Mouse (Mus musculus) MEL (cell line): Measurements from ENCODE around the gene Rbp2. TPM values are rescaled to one million over a fixed set of nuclear protein-coding genes. Genes with fewer than 3 reads are reported as not detected.

Source experiments
- DNase-seq: peaks from one replicate; pipeline ENCODE4 v3.0.0; 2011; ENCODE audit warnings: low read depth, low spot score
- H3K27ac ChIP-seq: 2 replicates; pipeline ENCODE4 v1.5.1; 2012; ENCODE audit warnings: low read depth, mild to moderate bottlenecking, control low read depth, low read length, moderate library complexity; ENCODE audit not compliant: control insufficient read depth
- H3K27me3 ChIP-seq, 2 experiments: fragments of 150-350 bp in 1 of 2; sonication (generic) in 1 of 2; 2 replicates each; pipeline ENCODE4 v1.6.1; 2012; ENCODE audit warnings: low read length in 2 of 2, mild to moderate bottlenecking in 2 of 2, improper control_type of control experiment in 1 of 2, moderate library complexity in 1 of 2; ENCODE audit not compliant: insufficient read depth in 2 of 2, control insufficient read depth in 1 of 2
- H3K36me3 ChIP-seq, 2 experiments: 2 replicates each; pipeline ENCODE4 v1.6.1; 2012 to 2014; ENCODE audit warnings: low read length in 2 of 2, improper control_type of control experiment in 1 of 2, inconsistent platforms in 1 of 2, mild to moderate bottlenecking in 1 of 2; ENCODE audit not compliant: insufficient read depth in 2 of 2, control insufficient read depth in 1 of 2
- H3K4me1 ChIP-seq, 2 experiments: fragments of 150-350 bp in 1 of 2; sonication (generic) in 1 of 2; 2 replicates each; pipeline ENCODE4 v1.6.1; 2012; ENCODE audit warnings: low read length in 2 of 2, improper control_type of control experiment in 1 of 2, mild to moderate bottlenecking in 1 of 2; ENCODE audit not compliant: insufficient read depth in 2 of 2, control insufficient read depth in 1 of 2
- H3K4me3 ChIP-seq, 2 experiments: fragments of 150-350 bp in 1 of 2; sonication (generic) in 1 of 2; 2 replicates each; pipeline ENCODE4 v1.5.1; 2012; ENCODE audit warnings: low read depth in 2 of 2, low read length in 2 of 2, mild to moderate bottlenecking in 2 of 2, moderate library complexity in 2 of 2, control low read depth in 1 of 2, improper control_type of control experiment in 1 of 2; ENCODE audit not compliant: control insufficient read depth in 1 of 2, insufficient read depth in 1 of 2
- H3K79me2 ChIP-seq: 2 replicates; pipeline ENCODE4 v1.6.1; 2012; ENCODE audit warnings: mild to moderate bottlenecking, low read length, moderate library complexity; ENCODE audit not compliant: control insufficient read depth, poor library complexity, insufficient read depth
- H3K9ac ChIP-seq: 2 replicates; pipeline ENCODE4 v1.6.1; 2012; ENCODE audit warnings: low read depth, mild to moderate bottlenecking, control low read depth, low read length, moderate library complexity; ENCODE audit not compliant: control insufficient read depth, poor library complexity, severe bottlenecking
- H3K9me3 ChIP-seq: fragments of 150-350 bp; sonication (generic); replicated peaks from 2 replicates; pipeline ENCODE4 v1.6.1; 2012; ENCODE audit warnings: mild to moderate bottlenecking, low read length, improper control_type of control experiment, moderate library complexity; ENCODE audit not compliant: insufficient read depth
- BHLHE40 ChIP-seq: IDR thresholded peaks from 2 replicates; pipeline ENCODE4 v1.6.1; 2012; ENCODE audit warnings: low read depth, mild to moderate bottlenecking, inconsistent platforms, low read length, improper control_type of control experiment, borderline replicate concordance
- E2F4 ChIP-seq: IDR thresholded peaks from 2 replicates; pipeline ENCODE4 v1.6.1; 2011; ENCODE audit warnings: low read depth, low read length, improper control_type of control experiment, borderline replicate concordance
- ELF1 ChIP-seq: IDR thresholded peaks from 2 replicates; pipeline ENCODE4 v1.6.1; 2014; ENCODE audit warnings: low read depth, mild to moderate bottlenecking, inconsistent platforms, low read length, improper control_type of control experiment, moderate library complexity
- EP300 ChIP-seq, 2 experiments: IDR thresholded peaks; 2 replicates each; pipeline ENCODE4 v1.6.1; 2011; ENCODE audit warnings: improper control_type of control experiment in 2 of 2, low read length in 2 of 2, low read depth in 1 of 2, mild to moderate bottlenecking in 1 of 2
- ETS1 ChIP-seq: IDR thresholded peaks from 2 replicates; pipeline ENCODE4 v1.6.1; 2012; ENCODE audit warnings: low read depth, mild to moderate bottlenecking, inconsistent platforms, low read length, improper control_type of control experiment, moderate library complexity
- GABPA ChIP-seq: IDR thresholded peaks from 2 replicates; pipeline ENCODE4 v1.6.1; 2012; ENCODE audit warnings: low read depth, mild to moderate bottlenecking, inconsistent platforms, low read length, improper control_type of control experiment, moderate library complexity
- GATA1 ChIP-seq: IDR thresholded peaks from 2 replicates; pipeline ENCODE4 v1.6.1; 2011; ENCODE audit warnings: low read depth, low read length, improper control_type of control experiment
- HCFC1 ChIP-seq: IDR thresholded peaks from 2 replicates; pipeline ENCODE4 v1.6.1; 2012; ENCODE audit warnings: low read depth, mild to moderate bottlenecking, inconsistent platforms, low read length, improper control_type of control experiment, moderate library complexity
- KAT2A ChIP-seq: conservative IDR thresholded peaks from 2 replicates; pipeline ENCODE4 v1.6.1; 2012; ENCODE audit warnings: low read depth, low read length, improper control_type of control experiment, inconsistent platforms
- MAFK ChIP-seq: IDR thresholded peaks from 2 replicates; pipeline ENCODE4 v1.6.1; 2011; ENCODE audit warnings: low read depth, mild to moderate bottlenecking, low read length, improper control_type of control experiment, borderline replicate concordance
- MAZ ChIP-seq: IDR thresholded peaks from 2 replicates; pipeline ENCODE4 v1.6.1; 2012; ENCODE audit warnings: low read depth, mild to moderate bottlenecking, inconsistent platforms, low read length, improper control_type of control experiment
- MYB ChIP-seq: IDR thresholded peaks from 2 replicates; pipeline ENCODE4 v1.6.1; 2011; ENCODE audit warnings: mild to moderate bottlenecking, low read depth, low read length, improper control_type of control experiment
- MYC ChIP-seq: IDR thresholded peaks from 2 replicates; pipeline ENCODE4 v1.6.1; 2011; ENCODE audit warnings: low read depth, mild to moderate bottlenecking, low read length, improper control_type of control experiment, moderate library complexity
- NRF1 ChIP-seq: IDR thresholded peaks from 2 replicates; pipeline ENCODE4 v1.6.1; 2014; ENCODE audit warnings: low read depth, mild to moderate bottlenecking, inconsistent platforms, low read length, improper control_type of control experiment, moderate library complexity; ENCODE audit not compliant: poor library complexity, insufficient read depth, severe bottlenecking
- POLR2A ChIP-seq, 2 experiments: IDR thresholded peaks; 2 replicates each; pipeline ENCODE4 v1.6.1; 2011 to 2012; ENCODE audit warnings: low read length in 2 of 2, mild to moderate bottlenecking in 2 of 2, control low read depth in 1 of 2, improper control_type of control experiment in 1 of 2, low read depth in 1 of 2, moderate library complexity in 1 of 2; ENCODE audit not compliant: control insufficient read depth in 1 of 2, insufficient read depth in 1 of 2, poor library complexity in 1 of 2
- POLR2AphosphoS5 ChIP-seq: IDR thresholded peaks from 2 replicates; pipeline ENCODE4 v1.6.1; 2012; ENCODE audit warnings: low read depth, borderline replicate concordance, mild to moderate bottlenecking, inconsistent platforms, low read length, moderate library complexity, mixed read lengths
- RCOR1 ChIP-seq: IDR thresholded peaks from 2 replicates; pipeline ENCODE4 v1.6.1; 2012; ENCODE audit warnings: low read depth, mild to moderate bottlenecking, inconsistent platforms, low read length, improper control_type of control experiment
- TAL1 ChIP-seq: IDR thresholded peaks from 2 replicates; pipeline ENCODE4 v1.6.1; 2012; ENCODE audit warnings: mild to moderate bottlenecking, inconsistent platforms, low read length, moderate library complexity, mixed read lengths
- TCF12 ChIP-seq: IDR thresholded peaks from 2 replicates; pipeline ENCODE4 v1.6.1; 2014; ENCODE audit warnings: low read depth, mild to moderate bottlenecking, inconsistent platforms, low read length, improper control_type of control experiment, moderate library complexity
- UBTF ChIP-seq: IDR thresholded peaks from 2 replicates; pipeline ENCODE4 v1.6.1; 2012; ENCODE audit warnings: low read depth, mild to moderate bottlenecking, inconsistent platforms, low read length, improper control_type of control experiment, moderate library complexity, borderline replicate concordance; ENCODE audit not compliant: insufficient read depth
- USF1 ChIP-seq: IDR thresholded peaks from 2 replicates; pipeline ENCODE4 v1.6.1; 2014; ENCODE audit warnings: low read depth, mild to moderate bottlenecking, inconsistent platforms, low read length, improper control_type of control experiment, moderate library complexity
- ZKSCAN1 ChIP-seq: IDR thresholded peaks from 2 replicates; pipeline ENCODE4 v1.6.1; 2012; ENCODE audit warnings: low read depth, mild to moderate bottlenecking, inconsistent platforms, low read length, improper control_type of control experiment, moderate library complexity
- ZNF384 ChIP-seq: IDR thresholded peaks from 2 replicates; pipeline ENCODE4 v1.6.1; 2012; ENCODE audit warnings: low read depth, mild to moderate bottlenecking, inconsistent platforms, low read length, improper control_type of control experiment
- polyA plus RNA-seq, 2 experiments: library from polyadenylated mRNA; stranded (reverse) in 1 of 2; unstranded in 1 of 2; fragments of >175 nt in 1 of 2; fragments of >200 nt in 1 of 2; gene quantifications; 2 replicates each; pipeline versions ENCODE4 v1.2.1 to v1.2.4; 2012; ENCODE audit warnings: low replicate concordance in 2 of 2, low read depth in 1 of 2; ENCODE audit not compliant: insufficient read length in 2 of 2, insufficient read depth in 1 of 2, missing spikeins in 1 of 2
- total RNA-seq: library from RNA; depleted of rRNA; stranded (reverse); fragments of 300-350 nt; gene quantifications from 2 replicates; pipeline ENCODE4 v1.2.3, GENCODE M21; 2012

The Rbp2 gene
- total and polyA plus RNA-seq, 3 experiments, result 0.11 TPM; not detected in 2

- no peak for TF ChIP-seq USF1
- Histone ChIP-seq H3K79me2 (no peaks in the 10 kb centered on the region), H3K36me3 (peaks cover 0 to 4% of the 10 kb centered on the region in 2 experiments; a peak in 2 of 4 replicates), H3K4me3 (no peak overlapping the region), H3K9ac (no peak overlapping the region), H3K27ac (no peak overlapping the region), H3K27me3 (no peaks in the 10 kb centered on the region; a peak in 1 of 4 replicates), H3K4me1 (peaks cover 0 to 10% of the 10 kb centered on the region in 2 experiments; a peak in 3 of 4 replicates), H3K9me3 (no peaks in the 10 kb centered on the region)
- no peak for DNase-seq
Observed at GRCm38 (mm10) chr9:98497990-98498389, 12.1 kb downstream of the Rbp2 start.

- Histone ChIP-seq H3K27me3 (no peaks in the 10 kb centered on the region; a peak in 1 of 4 replicates), H3K36me3 (peaks cover 0 to 3% of the 10 kb centered on the region in 2 experiments; a peak in 1 of 4 replicates), H3K9ac (no peak overlapping the region), H3K4me3 (no peak overlapping the region), H3K27ac (no peak overlapping the region), H3K9me3 (no peaks in the 10 kb centered on the region), H3K79me2 (no peaks in the 10 kb centered on the region), H3K4me1 (peaks cover 0 to 4% of the 10 kb centered on the region in 2 experiments; a peak in 1 of 4 replicates)
- DNase-seq, result no peak
- TF ChIP-seq BHLHE40, result no peak
- TF ChIP-seq POLR2A (IDR thresholded peaks at IDR 0.05; ENCODE audit: control insufficient read depth in 1 of 2, insufficient read depth in 1 of 2, low read depth in 1 of 2, low read length in 2 of 2, poor library complexity in 1 of 2), result no peak
- TF ChIP-seq GATA1, result no peak
- TF ChIP-seq UBTF, result no peak
- TF ChIP-seq KAT2A, result no peak
- TF ChIP-seq GABPA, result no peak
- no peak for TF ChIP-seq MYB
- TF ChIP-seq ELF1, result no peak
- no peak for TF ChIP-seq RCOR1
Observed at GRCm38 (mm10) chr9:98498717-98499268, 12.9 kb downstream of the Rbp2 start.

DNA sequence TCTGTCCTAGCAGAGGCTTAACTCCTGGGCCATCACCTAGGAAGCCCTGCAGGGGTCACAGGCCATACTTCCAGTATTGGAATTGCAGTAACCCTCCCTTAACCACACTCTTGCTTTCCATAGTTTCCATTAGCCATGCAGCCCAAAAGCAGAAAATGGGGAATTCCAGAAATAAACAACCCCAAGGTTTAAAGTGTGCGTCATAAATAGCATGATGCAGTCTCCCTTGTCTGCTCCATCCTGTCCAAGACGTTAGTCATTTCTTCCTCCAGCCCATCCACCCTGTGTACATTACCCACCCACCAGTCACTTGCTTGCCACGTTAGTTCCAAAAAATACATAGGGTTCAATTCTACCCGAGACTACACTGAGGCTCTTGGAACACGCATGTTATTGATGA is 13.7 kb downstream of the Rbp2 start:
- TF ChIP-seq HCFC1 (no peak), POLR2AphosphoS5 (no peak), ZNF384 (no peak), ELF1 (no peak), ETS1 (no peak), GATA1 (no peak), GABPA (no peak), MYB (no peak), TCF12 (no peak), EP300 (IDR thresholded peaks at IDR 0.05; ENCODE audit: low read depth in 1 of 2, low read length in 2 of 2) (no peak), E2F4 (no peak), ZKSCAN1 (no peak), MAZ (no peak), TAL1 (no peak), NRF1 (no peak), MYC (no peak), MAFK (no peak), KAT2A (no peak), POLR2A (IDR thresholded peaks at IDR 0.05; ENCODE audit: control insufficient read depth in 1 of 2, insufficient read depth in 1 of 2, low read depth in 1 of 2, low read length in 2 of 2, poor library complexity in 1 of 2) (no peak)
- no peak for DNase-seq
- Histone ChIP-seq H3K9ac (no peak overlapping the region), H3K4me3 (no peak overlapping the region), H3K36me3 (peaks cover 0 to 3% of the 10 kb centered on the region in 2 experiments; a peak in 1 of 4 replicates), H3K79me2 (no peaks in the 10 kb centered on the region), H3K4me1 (peaks cover 0 to 4% of the 10 kb centered on the region in 2 experiments; a peak in 1 of 4 replicates), H3K27ac (no peak overlapping the region), H3K9me3 (no peaks in the 10 kb centered on the region), H3K27me3 (no peaks in the 10 kb centered on the region; a peak in 1 of 4 replicates)
